Mouse (Mus musculus) heart, postnatal 0 days (tissue): ENCODE data around the gene Myo1c.

ENCODE experiments used
- CTCF ChIP-seq: IDR thresholded peaks from 2 replicates; pipeline ENCODE4 v1.5.1; 2016; ENCODE audit warnings: antibody characterized with exemption, control low read depth, low read depth
- EP300 ChIP-seq: IDR thresholded peaks from 2 replicates; pipeline ENCODE4 v1.6.1; 2016; ENCODE audit warnings: antibody characterized with exemption, low read depth

DNA sequence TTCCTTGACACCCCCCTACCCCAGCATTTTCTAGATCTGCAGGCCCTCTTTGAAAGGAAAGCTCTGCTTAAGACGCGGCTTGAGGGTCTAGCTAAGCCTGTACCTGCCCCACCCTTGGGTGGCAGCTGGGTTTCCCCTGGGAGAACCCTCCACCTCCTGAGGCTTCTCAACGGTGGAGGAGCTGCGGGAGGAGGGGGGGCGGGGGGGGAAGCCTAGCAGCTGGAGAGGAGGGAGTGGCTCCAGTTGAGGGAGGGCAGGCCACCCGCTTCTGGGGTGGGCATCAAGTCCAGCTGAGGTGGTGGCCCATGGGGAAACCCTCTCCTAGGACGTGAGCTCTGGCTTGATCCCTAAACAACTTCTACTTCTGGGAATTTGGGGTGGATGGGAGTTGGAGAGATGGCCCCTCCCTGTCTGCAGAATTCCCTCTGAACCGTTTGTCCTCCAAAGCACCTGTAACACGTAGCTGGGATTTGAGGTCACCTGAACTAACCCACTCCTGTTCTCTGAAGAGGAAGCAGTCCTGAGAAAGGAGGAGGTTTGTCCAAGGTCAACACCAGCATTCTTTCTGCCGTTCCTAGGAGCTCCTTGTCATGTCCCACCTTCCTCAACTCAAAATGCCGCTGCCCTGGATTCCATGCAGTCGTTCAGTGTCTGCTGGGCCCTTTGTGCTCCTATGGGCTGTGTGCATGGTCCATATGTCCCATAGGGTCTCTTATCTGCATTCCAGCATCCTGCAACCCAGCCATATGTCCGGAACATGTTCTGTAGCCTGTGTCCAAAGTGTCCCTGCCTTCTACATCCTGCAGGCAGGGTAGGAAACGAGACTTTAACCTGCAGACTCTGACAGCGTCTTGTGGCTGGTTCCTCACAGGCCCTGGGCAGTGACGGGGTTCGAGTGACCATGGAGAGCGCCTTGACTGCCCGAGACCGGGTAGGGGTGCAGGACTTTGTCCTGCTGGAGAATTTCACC is 6.6 kb downstream of the Myo1c start:
- TF ChIP-seq CTCF (no peak), EP300 (no peak)
